Mouse (Mus musculus) urinary bladder, adult 2 months (tissue): ENCODE results near the gene Ift57. TPM values are rescaled to one million over a fixed set of nuclear protein-coding genes. Genes with fewer than 3 reads are reported as not detected.

ENCODE experiments used
- DNase-seq: peaks from one replicate; pipeline ENCODE4 v3.0.0; 2022; ENCODE audit warnings: low spot score
- polyA plus RNA-seq: library from polyadenylated mRNA; depleted of rRNA; stranded (reverse); fragments of >200 nt; gene quantifications from 2 replicates; pipeline ENCODE4 v1.2.3, GENCODE M21; 2012; rRNA removed

The Ift57 gene
- polyA plus RNA-seq, result 26.5 and 34.0 TPM in 2 replicates

GRCm38 (mm10) chr16:49698620-49699525 lies at the start of gene Ift57:
Gene Ift57 (plus strand): TSS chr16:49699233.
- peak; percentile 79 for DNase-seq

- DNase-seq, result no peak
These were observed 41.9 kb upstream of the Ift57 start for GRCm38 (mm10) chr16:49657182-49657581.

GRCm38 (mm10) chr16:49658029-49658428 lies 41.0 kb upstream of the Ift57 start:
- no peak for DNase-seq

GRCm38 (mm10) chr16:49659131-49659530 lies 39.9 kb upstream of the Ift57 start:
- DNase-seq, result no peak

GRCm38 (mm10) chr16:49660111-49660510 lies 38.9 kb upstream of the Ift57 start:
- no peak for DNase-seq

- no peak for DNase-seq
These were observed 36.8 kb upstream of the Ift57 start for GRCm38 (mm10) chr16:49662201-49662600.

GRCm38 (mm10) chr16:49664677-49665076 lies 34.4 kb upstream of the Ift57 start:
- no peak for DNase-seq

- no peak for DNase-seq
These were observed 19.4 kb upstream of the Ift57 start for GRCm38 (mm10) chr16:49679666-49680065.

- no peak for DNase-seq
These were observed 14.1 kb upstream of the Ift57 start for GRCm38 (mm10) chr16:49684961-49685360.

- DNase-seq, result no peak
These were observed 788 bp downstream of the Ift57 start for GRCm38 (mm10) chr16:49699821-49700220.

- no peak for DNase-seq
These were observed 9.0 kb downstream of the Ift57 start for GRCm38 (mm10) chr16:49708074-49708473.

GRCm38 (mm10) chr16:49710188-49710587 lies 11.2 kb downstream of the Ift57 start:
- no peak for DNase-seq

GRCm38 (mm10) chr16:49713302-49713701 lies 14.3 kb downstream of the Ift57 start:
- DNase-seq, result no peak

- no peak for DNase-seq
These were observed 21.6 kb downstream of the Ift57 start for GRCm38 (mm10) chr16:49720671-49721070.

GRCm38 (mm10) chr16:49721678-49722077 lies 22.6 kb downstream of the Ift57 start:
- no peak for DNase-seq

- no peak for DNase-seq
These were observed 24.2 kb downstream of the Ift57 start for GRCm38 (mm10) chr16:49723222-49723621.

GRCm38 (mm10) chr16:49724232-49724631 lies 25.2 kb downstream of the Ift57 start:
- DNase-seq, result no peak

GRCm38 (mm10) chr16:49724931-49725330 lies 25.9 kb downstream of the Ift57 start:
- no peak for DNase-seq

GRCm38 (mm10) chr16:49725446-49725845 lies 26.4 kb downstream of the Ift57 start:
- no peak for DNase-seq

- DNase-seq, result no peak
These were observed 27.2 kb downstream of the Ift57 start for GRCm38 (mm10) chr16:49726216-49726615.

- no peak for DNase-seq
These were observed 27.7 kb downstream of the Ift57 start for GRCm38 (mm10) chr16:49726761-49727160.

- DNase-seq, result no peak
These were observed 37.5 kb downstream of the Ift57 start for GRCm38 (mm10) chr16:49736536-49736935.

- DNase-seq, result no peak
These were observed 48.3 kb downstream of the Ift57 start for GRCm38 (mm10) chr16:49747360-49747759.

- no peak for DNase-seq
These were observed 53.9 kb downstream of the Ift57 start for GRCm38 (mm10) chr16:49752906-49753305.
